Mouse (Mus musculus): ENCODE data around the gene Inhba.

- TF ChIP-seq CTCF (IDR thresholded peaks at IDR 0.05; ENCODE audit: control insufficient read depth, insufficient read depth, insufficient replicate concordance, low read depth, low read length), result no peak
- TF ChIP-seq POLR2A (IDR thresholded peaks at IDR 0.05; ENCODE audit: control insufficient read depth, low read depth, low read length), result no peak
These were observed 1.1 kb upstream of the Inhba start for GRCm38 (mm10) chr13:16010586-16010985.

Data from testis, adult 2 months (tissue).